Mouse (Mus musculus): ENCODE results near the gene Def6.

Gene Def6

DNA sequence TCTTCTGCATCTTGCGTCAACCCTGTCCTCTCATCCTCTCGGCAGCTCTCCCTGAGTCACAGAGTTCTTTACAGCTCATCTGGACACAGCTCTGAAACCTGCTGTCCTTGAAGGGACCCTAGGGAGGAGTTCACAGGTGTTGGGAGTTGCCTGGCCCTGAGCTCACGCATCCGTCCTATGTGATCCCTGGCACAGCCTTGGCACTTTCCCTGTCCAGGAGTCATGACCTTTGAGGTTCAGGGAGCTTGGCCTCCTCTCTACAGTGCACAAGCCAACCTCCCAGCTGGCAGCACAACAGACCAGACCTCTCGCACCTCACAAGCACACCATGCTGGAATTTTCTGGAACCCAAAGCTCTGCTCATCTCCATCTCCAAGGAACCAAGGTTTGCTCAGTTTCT is 33.3 kb downstream of the Def6 start:
- DNase-seq (ENCODE audit: low read depth, low spot score) = no peak

DNA sequence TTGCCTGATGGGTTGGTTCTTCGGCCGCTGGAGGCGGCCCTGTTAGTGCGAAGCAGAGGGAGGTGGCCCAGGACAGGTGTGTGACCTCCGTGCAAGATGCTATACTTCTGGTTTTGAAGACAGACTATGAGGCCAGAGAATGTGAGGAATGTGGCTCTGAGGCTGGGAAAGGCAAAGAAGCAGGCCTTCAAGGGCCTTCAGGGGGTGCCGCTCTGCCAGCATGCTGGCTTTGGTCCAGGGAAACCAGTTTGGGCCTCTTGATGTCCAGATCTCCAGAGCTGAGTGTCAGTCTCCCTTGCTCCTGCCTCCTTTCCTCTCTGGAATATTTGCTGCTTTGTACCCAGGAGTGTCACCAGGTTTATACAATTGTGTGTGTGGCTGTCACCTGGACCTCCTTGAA is 34.7 kb downstream of the Def6 start:
- no peak for DNase-seq (ENCODE audit: low read depth, low spot score)

DNA sequence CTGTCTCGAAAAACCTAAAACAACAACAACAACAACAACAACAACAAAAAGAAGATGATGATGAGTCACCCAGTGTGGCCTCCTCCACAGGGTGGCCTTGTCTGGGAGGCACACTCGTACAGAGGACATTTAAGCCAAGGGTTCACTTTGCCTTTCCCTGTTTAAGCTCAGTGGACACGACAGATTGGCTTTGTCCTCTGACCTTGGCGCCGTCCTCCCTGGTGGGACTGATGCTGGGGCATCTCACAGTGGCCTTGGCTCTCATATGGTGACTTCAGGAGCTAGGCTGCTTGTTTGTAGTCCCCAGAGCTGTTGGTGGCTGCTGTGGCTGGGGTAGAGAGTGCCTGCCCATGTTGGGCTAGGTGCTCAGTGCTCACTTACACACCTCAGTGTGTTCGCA is 36.6 kb downstream of the Def6 start:
- DNase-seq (ENCODE audit: low read depth, low spot score) = no peak

DNA sequence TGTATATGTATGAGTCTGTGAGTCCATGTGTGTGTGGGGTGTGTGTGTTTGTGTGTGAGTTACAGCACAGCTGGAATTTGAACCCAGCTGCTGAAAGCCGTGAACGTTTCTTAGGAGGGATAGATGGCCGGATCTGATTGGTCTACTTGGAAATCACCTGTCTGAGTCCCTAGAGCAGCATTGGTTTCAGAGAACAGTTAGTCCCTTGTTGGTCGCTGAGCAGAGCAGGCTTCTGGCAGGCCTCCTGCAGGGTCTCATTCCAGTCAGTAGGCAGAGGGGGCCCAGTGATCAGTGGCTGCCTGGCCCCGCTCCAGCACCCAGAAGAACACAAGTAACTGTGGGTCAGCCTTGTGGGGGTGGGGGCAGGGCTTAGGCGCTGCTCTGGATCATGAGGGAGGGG is 37.1 kb downstream of the Def6 start:
- DNase-seq (ENCODE audit: low read depth, low spot score) = no peak

DNA sequence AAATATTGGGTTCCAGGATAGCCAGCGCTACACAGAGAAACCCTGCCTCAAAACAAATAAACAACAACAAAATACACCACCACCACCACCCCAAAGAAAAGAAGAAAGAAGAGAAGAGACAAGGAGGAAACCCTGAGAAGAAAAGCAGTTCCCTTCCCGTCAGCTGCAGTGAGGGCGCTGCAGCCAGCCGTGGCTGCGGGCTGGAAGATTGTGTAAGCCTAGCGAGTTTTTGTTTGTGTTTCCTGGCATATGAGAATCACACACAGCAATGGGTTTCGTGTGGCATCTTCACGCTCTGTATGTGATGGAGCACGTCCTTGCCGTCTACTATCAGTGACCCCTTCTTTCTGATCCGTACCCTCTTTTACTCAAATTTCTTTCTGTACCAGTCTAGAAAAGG is 39.1 kb downstream of the Def6 start:
- DNase-seq (ENCODE audit: low read depth, low spot score) = no peak

DNA sequence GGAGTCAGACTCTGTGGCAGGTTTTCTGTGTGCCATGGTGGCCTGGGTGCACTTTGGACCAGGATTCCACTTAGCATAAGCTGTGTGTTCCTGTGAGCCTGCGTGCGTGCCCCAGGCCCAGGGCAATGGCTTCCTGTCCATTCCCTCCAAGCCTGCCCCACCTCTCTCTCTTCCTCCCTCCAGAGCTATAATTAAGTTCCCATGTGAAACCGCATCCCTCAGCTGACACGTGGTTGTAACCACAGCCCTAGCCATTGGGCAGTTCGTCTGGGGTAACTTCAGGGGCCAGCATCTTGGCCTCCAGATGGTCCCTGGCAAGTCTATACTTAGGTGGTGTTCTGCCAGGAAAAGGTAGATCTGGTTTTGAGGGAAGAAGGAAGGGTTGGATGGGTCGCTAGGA is 40.0 kb downstream of the Def6 start:
- no peak for DNase-seq (ENCODE audit: low read depth, low spot score)

DNA sequence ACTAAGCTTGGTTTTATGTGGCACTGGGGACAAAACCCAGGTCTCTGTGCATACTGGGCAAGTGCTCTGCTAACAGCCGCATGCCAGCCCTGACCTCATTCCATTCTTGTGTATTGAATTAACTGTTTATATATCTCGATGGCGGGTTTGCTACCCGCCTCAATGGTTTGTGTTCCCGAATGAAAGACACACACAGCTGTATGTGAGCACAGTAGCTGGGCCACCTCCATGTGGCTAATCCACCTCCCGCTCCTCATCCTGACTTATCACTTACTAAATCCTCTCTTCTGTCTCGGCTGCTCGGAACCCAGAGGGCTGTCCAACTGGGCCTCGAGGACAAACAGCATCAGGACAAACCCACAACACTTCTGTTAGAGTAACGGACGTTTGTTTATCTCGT is 41.5 kb downstream of the Def6 start:
- no peak for DNase-seq (ENCODE audit: low read depth, low spot score)

DNA sequence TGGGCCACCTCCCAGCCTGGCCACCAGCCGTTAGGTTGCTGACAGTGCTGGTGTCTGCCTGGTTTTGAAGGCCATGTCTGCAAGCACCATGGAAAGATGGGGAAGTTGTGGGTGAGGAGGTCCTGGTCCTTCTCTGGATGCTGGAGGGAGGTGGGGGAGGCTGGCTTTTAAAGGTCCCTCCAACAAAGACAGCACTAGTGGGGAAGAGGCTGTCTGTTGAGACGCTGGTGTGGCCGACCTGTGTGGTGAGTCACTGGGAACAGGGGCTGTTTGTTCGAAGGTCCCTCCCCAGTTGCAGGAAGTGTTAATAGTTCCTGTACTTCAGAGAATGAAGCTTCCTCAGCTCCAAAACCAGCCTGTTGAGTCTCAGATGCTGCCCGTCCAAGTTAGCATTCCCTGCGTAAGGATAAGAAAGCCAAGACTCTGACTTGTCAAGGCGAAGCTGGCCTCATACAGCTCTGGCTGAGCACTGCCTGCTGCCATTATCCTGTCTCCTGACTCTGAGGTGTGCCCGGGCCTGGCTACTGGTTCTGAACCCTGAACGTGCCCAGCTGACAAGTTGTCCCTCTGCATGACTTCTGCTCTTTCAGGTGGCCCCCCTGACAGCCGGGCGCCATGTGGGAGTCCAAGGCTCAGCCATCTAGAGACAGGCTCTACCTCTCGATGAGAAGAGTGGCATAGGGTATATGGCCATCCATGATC is 44.2 kb downstream of the Def6 start:
- DNase-seq (ENCODE audit: low read depth, low spot score) = no peak

DNA sequence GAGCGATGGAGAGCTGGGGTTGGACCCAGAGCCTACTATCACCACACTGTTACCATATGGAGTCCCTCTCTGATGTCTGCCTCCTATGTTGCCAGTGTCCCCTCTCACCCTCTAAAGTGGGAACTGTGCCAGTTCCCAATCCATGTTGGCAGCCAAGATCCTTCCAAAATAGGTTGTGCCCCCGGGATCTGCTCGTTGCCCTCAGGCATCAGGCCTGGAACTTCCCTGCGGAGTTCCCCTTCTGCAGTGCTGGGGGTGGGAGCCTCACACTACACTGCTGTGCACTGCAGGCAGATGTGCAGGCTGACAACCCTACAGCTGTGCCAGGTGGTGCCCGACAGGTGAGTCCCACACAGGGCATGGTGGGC is 44.7 kb downstream of the Def6 start:
- DNase-seq (ENCODE audit: low read depth, low spot score) = no peak

DNA sequence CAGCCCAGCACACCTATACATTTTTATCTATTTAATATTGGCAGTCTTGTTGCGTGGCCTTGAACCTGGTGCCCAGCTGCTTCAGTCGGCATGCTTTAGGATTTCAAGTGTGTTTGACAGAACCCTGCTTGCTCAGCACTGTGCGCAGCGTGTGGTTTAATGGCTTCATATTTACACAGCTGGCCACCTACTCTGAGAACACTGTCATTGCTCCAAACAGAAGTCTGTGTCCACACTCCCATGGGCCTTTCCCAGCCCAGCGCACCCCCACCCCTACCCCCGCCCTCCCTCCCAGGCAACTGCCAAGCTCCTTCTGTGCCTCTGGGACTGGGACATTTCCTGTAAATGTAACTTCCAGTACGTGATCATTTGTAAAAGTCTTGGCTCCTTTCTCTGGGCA is 45.6 kb downstream of the Def6 start:
- no peak for DNase-seq (ENCODE audit: low read depth, low spot score)

DNA sequence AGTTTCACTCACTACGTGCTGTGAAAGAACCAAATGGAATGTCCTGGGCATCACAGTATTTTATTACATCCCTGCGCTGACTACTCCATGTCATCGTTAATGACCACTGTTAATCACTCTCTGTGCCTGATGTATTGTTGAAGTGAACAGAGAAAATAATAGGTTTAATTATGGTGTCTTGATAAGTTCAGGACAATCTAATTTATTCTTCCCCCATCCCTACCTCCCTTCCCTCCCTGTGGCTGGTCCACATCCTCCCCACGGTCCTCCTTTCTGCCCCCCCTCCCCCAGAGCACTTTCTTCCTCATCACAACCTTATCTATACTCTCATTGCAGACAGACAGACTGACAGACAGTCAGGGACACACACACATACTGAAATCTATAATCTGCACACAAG is 47.2 kb downstream of the Def6 start:
- DNase-seq (ENCODE audit: low read depth, low spot score) = no peak

DNA sequence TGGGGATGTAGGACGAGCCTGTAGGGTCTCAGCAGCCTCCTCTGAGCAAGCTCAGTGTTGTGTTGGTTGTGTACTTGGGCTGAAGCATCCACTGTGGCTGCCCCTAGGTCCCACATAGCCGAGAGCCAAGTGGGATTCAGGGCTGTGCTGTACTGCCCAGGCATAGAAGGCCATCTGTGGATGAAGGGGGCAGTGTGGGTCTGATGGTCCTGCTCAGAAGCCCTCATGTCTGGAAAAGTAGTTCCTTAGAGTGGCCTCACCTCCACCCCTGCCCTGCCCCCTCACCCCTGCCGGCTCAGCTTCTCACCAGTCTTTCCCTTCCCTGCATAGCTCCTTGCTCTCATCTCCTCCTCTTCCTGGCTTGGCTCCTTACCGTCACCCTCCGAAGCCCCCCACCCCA is 48.1 kb downstream of the Def6 start:
- no peak for DNase-seq (ENCODE audit: low read depth, low spot score)

DNA sequence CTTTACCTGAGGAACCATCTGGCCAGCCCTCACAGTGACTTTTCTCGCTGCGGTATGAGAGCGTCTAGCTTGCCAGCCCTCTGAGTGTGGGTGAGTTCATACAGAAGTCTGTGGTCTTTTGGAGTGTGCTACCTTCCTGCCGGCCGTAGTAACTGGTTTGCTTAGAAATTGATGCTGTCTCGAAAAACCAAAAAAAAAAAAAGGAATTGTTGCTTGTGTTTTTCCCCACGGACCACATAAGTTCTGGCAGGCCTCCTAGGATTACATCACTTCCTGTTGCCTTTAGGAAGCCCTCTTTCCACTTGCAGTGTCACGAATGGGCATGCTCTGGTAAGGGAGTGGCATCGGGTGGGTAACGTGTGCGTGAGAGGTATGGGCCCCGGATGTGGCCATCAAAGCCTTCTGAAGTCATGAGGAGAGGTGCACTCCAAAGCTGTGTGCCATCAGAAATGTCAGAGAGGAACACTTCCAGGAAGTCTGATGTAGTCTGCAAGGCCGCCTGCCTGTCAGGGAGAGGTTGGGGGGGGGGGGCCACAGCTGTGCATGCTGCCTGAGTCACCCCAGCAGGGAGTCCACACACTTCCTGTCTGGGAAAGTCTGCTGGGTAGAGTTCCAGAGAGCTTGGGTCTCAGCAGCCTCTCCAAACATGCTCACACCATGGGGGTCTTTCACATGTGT is 49.2 kb downstream of the Def6 start:
- no peak for DNase-seq (ENCODE audit: low read depth, low spot score)

DNA sequence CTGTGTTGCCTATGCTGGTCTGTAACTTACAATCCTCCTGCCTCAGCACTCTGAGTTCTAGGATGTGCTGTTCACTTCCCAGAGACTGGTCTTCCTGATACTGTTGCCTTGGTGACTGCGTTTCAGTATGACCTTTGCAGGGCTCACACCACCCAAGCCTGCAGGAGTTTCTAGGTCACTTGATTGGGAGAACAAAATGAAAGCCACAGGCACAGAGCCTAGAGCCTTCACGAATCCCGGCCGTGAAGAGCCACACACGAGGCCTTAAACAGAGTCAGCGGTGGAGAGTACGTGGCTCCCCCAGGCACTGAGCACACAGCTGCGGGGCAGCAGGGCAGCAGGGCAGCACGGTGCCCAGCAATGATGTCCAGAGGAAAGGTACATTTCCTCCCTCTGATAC is 50.7 kb downstream of the Def6 start:
- no peak for DNase-seq (ENCODE audit: low read depth, low spot score)

DNA sequence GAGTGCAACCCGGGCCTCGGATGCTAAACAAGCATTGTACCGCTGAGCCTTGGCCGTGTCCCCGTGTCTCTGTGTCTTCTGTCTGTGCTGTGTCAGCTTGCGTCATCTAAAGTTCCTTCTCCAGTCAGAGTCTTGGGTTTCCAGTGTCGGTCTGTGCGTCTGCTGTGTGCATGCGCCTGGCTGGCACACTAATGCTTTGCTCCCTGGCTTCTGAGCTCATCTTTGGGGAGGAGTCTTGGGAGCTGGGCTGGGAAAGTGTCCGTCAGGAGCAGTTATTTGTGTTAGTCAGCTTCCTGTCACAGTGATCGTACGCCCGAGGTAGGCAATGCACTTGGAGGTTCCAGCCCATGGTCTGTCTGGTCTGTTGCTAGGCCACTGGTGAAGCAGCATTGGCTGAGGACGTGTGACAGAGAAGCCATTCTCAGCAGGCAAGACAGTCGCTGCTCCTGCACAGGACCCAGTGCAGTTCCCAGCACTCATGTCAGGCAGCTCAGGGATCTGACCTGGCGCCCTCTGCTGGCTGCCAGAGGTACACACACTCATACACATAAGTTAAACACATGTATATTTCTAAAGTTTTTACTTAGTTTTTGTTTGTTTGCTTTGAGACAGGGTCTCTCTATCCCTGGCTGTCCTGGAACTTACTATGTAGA is 52.4 kb downstream of the Def6 start:
- no peak for DNase-seq (ENCODE audit: low read depth, low spot score)

DNA sequence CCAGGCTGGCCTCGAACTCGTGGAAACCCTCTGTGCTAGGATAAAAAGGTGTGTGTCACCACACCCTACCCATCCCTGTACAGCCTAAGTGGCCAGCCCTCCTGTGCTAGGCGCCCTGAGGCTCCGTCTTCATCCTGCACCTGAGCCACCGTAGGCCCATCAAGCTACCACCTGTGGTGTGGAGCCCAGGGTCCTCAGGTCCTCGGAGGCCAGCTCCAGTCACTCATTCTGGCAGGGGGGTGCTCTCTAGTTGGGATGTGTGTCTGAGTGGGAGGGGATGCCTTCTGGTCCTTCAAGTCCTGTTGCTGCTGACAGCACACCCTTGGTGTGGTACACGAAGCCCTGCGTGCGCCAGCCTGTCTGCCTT is 52.9 kb downstream of the Def6 start:
- DNase-seq (ENCODE audit: low read depth, low spot score) = no peak

DNA sequence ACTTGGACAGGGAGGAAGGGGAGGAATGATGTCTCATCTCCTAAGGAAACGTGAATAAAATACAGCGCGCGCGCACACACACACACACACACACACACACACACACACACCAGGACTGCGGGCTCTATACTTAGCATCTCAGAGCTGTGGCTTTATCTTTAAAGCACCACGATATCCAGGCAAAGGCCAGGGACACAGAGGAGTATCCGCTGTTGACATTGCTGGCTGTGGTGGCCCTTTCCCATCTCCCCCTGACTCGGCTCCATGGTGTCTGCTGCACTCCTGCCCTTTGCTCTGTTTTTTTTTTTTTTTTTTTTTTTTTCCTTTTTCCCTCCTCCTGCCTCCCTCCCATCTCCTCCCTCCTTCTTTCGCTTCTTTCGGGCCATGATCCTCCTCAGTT is 54.2 kb downstream of the Def6 start:
- no peak for DNase-seq (ENCODE audit: low read depth, low spot score)

DNA sequence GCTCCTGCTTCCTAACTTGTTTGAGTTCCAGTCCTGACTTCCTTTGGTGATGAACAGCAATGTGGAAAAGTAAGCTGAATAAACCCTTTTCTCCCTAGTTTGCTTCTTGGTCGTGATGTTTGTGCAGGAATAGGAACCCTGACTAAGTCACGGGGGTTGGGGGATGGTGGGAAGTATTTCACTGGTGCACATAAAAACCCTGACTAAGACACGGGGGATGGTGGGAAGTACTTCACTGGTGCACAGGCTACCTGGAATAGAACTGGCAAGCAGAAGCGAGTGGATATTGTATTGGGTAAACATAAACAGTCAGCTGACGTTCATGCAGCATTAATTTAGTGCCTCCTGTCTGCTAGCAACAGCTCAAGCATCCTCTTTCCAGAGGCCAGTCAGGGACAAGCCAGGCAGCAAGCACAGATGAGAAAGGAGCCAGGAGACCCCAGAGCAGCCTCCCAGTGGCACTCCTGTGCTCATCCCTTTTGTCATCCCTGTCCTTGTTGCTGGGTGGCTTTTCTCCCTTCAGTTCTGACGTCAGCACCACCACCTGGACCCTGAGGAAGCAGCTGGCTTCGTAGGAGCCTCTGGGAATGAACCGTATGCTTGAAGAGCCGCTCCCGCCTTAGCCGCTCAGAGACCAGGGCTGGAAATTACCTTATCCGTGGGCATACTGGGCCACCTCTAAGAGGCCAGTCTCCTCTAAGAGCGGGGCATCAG is 55.8 kb downstream of the Def6 start:
- no peak for DNase-seq (ENCODE audit: low read depth, low spot score)

DNA sequence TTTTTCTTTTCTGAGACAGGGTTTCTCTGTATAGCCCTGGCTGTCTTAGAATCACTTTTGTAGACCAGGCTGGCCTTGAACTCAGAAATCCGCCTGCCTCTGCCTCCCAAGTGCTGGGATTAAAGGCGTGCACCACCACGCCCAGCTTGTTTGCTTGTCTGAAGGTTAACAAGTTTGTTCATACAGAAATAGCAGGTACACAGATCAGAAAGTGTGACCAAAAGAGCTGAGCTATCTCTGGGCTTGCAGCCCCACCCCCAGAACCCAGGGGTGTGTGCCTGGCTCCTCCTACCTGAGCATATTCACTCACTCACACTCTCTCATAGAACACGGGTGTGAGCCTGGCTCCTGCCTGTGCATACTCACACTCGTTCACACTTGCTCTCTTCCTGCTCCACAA is 59.7 kb downstream of the Def6 start:
- DNase-seq (ENCODE audit: low read depth, low spot score) = no peak

DNA sequence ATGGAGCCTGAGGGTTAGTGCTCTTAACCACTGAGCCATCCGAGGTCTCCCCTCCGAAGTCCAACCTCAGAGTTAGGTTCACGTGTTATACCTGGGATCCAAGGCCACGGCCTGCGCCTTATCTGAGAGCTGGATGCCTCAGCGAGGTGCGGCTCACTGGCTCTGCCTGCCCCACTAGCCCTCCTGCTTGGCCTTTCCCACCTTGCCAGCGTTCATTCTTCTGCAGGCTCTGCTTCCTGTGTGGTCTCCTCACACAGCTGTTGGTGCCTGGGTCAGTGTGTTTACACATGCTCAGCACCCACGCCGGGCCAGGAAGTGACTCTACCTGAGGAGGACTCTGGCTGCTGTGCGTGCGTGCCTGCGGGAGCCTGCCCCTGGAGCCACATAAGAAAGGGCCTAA is 62.6 kb downstream of the Def6 start:
- DNase-seq (ENCODE audit: low read depth, low spot score) = no peak

DNA sequence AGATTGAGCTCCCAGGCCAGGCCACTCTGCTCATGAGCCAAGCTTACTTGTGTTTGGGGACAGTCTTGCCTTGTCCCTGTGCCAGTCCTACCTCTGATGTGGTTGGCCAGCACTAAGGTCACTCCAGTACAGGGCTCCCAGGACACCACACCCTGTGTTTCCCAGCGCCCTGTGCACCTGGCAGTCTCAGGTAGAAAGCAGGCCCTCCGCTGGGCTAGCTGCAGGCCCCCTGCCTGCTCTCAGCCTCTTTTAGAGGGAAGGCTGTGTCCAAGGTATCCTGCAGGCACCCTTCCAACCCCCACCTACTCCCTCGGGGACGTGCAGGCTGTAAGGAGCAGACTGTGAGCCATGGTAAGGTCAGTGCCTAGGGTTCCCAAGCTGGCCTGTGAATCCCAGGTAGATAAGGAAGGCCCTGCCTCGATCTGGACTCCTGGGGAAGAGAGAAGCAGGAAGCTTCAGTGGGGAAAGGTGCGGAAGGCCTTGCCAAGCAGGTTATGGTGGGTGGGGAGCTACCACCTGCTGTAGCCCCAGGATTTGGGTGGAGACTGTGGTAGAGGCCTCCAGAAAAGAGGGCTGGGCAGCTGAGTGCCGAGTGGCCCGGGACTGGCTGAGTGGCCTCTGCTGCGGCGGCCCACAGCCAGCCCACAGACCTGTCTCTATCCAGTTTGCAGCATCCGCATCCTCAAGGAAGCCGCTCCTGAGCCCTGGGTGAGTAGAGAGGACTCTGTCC is 64.1 kb downstream of the Def6 start:
- DNase-seq (ENCODE audit: low read depth, low spot score) = no peak

DNA sequence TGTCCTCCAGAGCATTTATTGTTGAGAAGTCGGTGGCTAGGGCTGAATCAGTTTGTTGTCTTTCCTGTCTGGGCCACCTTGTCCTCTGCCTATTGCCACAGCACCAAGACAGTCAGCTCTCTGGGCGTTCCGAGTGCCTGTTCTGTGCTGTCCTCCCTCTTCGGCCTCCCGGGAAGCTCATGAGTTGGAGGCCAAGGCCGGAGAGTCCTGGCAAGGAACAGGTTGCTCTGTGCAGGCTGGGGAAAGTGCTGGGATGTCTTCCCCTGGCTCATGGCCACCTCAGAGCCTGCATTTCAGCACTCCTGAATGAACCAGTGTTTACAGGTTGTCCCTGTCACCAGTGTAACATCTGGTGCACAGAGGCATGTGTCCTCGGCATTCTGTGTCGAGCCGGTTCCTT is 64.7 kb downstream of the Def6 start:
- DNase-seq (ENCODE audit: low read depth, low spot score) = no peak
